Mouse (Mus musculus) lung, postnatal 14 days (tissue): ENCODE measurements around the gene Otc.

Experiments used
- DNase-seq: peaks from one replicate; pipeline ENCODE4 v3.0.0; 2021

Gene Otc

DNA sequence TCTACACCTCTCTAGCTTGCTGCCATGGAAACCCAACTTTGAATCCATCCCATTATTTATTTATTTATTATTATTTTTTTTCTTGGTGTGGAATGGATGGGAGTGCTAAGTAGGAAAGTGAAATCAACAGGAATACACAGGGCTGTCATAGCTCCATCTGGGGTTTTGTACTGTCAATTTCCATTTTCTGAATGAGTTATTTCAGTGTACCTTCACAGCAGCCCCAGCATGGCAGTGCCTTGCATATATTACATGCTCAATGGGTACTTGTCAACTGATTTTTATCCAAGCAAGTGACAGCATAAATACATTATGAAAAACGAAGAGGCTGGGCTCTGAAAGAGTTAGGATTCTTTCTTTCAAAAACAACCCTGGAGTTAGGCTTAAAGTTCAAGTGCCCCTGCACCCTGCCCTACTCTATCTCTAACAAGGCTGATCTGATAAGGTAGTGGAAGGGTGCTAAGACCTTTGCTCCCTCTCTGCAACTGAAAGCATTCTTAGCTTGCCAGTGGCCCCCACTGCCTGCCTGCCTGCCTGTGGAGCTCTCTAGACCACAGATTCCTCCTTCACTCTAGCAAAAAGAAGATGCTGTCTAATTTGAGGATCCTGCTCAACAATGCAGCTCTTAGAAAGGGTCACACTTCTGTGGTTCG lies at the start of gene Otc:
Otc (plus strand) TSS at position 454 of the 653 bp plus-strand sequence.
- no peak for DNase-seq

DNA sequence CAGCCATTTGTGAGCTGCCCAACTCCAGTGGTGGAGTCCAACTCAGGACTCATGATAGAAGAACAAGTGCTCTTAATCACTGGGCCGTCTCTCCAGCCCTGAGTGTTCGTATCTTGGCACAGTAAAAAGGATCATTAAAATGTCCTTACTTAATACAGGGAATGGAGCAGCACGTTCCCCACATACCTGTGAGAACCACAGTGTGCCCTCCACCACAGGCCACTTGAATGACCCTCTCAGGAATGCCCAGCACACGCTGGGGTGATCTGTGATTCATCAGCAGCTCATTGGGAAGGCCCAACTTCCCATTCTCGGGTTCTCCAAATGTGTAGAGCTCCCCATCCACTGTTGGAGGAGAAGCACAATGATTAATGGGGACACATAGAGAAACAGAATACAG lies 46.2 kb upstream of the Otc start:
- DNase-seq, result no peak

DNA sequence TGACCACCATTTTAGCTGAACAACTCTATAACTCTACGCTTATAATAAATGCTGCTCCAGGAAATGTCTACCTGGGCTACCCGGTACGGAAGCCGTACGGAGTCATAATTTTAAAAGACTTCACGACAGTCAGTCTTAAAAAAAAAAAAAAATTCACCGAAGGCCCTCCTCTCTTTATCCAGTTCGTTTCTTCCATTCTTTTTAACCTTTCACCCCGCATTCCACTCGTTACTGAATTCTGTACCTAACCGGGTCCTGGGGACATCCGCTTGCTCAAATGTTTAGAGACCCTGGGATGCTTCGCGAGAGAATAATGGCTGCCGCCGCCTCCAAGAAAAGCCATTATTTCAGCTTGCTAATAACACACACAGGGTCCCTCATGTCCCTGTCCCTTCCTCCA lies 36.1 kb upstream of the Otc start:
- no peak for DNase-seq

DNA sequence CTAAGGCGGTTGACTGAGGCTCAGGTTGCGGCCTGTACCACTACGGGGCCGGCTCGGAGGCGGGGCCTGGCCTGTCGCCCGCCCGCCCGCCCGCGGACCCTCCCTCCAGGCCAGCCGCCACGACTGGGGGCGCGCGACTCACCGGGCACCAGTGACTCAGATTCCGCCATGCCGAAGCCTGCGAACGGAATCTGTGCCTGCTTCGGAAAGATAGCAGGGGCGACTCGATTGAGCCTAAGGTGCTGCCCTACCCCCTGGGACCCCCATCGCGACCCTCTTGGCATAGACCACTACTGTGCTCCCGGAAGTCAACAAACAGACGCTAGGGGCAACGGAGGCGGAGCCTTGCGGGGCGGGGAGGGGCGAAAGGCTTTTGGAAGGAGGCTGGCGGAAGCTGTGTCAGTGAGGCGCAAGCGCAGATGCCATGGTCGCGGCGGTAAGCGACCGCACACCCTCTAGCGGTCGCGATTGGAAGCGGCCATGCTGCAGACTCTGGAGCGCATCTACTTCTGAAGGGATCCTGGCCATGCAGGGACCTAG lies 35.6 kb upstream of the Otc start, which contains the start of gene Rpgr:
Rpgr (minus strand) TSS at position 511 of the 540 bp plus-strand sequence.
- DNase-seq, result peak; percentile 91

DNA sequence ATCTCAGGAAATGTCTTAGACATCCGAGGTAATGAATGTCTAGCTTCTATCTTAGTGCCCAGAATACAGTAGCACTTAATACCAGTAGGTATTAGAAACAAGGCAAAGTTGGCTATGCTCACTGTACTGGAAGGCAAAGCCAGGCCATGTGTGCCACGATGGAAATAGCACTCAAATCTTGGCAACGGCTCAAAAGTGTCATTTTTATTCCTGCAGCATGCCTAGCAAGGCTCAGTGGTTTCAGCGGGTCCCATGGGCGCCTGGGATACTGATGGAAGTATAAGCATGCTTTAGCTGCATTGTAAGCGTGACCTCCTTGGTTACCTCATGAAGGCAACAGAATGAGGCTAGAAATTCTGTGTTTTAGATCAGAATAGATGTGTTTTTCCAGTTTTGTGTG lies 32.8 kb upstream of the Otc start:
- no peak for DNase-seq

DNA sequence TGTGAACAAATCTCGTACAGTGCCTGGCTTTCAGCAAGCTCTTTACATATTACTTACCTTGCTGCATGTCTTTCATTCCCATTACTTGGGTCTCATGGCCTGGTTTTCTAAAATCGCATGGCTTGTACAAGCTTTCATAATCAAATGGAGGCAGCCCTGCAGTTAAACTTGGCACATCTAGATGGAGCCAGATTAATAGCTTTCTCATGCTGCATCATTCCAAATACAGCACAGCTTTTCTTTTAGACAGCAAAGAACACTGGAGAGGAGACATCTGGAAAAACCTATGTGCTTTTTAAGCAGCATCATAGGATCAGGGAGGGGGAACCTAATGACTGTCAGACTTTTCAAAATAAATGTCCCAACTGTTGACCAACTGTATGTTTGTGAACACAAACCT lies 19.1 kb upstream of the Otc start:
- DNase-seq, result no peak

DNA sequence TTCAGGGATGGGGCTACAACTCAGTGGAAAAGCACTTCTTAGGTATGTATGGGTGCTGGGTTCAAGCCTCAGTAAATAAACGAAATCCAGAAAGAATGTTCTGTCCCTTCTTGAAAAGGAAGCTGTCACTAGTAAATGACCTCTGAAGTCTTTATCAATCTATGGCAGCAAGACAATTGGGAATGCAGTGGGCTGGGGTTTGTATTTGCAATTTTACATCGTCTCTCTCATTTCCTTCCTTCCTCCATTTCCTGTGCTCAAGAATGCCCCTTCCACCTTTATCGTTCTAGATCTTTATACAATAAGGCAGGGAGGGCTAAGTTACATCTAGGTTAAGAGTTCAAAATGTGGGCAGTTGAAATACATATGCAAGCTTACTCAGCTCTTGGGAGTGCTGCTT lies 17.5 kb upstream of the Otc start:
- no peak for DNase-seq

- DNase-seq, result no peak
These were observed 12.6 kb upstream of the Otc start for GRCm38 (mm10) chrX:10239515-10239914.

GRCm38 (mm10) chrX:10243916-10244315 lies 8.2 kb upstream of the Otc start:
- DNase-seq, result no peak

DNA sequence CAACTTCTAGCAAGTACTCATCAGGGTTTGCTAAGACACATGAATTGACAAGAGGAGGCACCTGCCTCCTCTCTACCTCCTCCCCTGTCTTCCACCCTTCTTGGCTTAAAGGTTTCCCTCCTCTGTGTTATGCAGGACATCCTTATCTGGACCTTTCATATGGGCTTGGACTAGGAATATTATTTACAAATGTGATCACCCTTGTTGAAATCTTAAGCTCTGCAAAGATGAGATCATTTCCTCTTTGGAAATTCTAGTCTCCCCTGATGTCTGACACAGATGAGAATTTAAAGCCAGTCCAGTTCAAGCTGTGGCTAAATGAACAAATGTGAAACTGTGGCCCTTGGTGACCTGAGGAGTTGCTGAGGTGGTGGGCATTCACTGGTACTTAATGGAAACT lies 748 bp upstream of the Otc start:
- DNase-seq, result no peak

DNA sequence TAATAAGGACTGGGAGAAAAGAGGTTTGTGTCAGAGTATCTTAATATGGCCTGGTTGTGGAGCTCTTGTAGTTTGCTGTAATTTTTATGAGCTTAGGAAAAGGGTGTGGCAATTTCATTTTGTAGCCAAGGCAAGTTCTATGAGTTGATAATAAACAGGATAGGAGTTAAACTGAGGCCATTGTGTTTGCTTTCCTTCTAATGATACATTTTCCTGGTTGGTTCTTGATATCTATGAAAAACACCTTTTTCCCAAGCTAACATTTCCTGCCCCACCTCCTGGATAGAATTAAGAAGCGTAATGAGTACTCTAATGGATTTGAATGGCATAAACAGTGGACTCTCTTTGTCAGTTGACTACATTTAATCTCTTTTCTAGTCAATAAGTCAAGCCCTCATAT lies 5.7 kb downstream of the Otc start:
- DNase-seq, result no peak

- no peak for DNase-seq
These were observed 6.2 kb downstream of the Otc start for GRCm38 (mm10) chrX:10258260-10258659.

- no peak for DNase-seq
These were observed 16.2 kb downstream of the Otc start for GRCm38 (mm10) chrX:10268308-10268707.

- no peak for DNase-seq
These were observed 16.8 kb downstream of the Otc start for GRCm38 (mm10) chrX:10268761-10269437.

DNA sequence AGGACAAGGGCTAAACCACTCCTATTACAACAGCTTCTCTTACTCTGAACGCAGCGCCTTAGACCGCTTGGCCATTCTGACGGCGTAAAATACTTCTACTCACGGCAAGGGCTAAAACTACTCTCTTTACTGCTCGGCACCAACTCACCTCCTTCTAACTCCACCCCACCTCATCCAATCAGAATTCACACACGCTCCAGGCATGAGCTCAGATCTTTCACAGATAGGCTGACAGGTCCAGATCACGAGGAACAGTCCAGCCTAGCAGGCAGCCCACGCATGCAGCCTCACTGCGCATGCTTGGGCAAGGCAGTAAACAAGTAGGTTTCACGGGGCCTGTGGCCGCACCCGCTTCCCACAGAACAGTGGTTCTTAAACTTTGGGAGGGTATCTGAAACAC lies 45.2 kb downstream of the Otc start:
- no peak for DNase-seq

GRCm38 (mm10) chrX:10318176-10318575 lies 66.1 kb downstream of the Otc start:
- DNase-seq, result no peak

DNA sequence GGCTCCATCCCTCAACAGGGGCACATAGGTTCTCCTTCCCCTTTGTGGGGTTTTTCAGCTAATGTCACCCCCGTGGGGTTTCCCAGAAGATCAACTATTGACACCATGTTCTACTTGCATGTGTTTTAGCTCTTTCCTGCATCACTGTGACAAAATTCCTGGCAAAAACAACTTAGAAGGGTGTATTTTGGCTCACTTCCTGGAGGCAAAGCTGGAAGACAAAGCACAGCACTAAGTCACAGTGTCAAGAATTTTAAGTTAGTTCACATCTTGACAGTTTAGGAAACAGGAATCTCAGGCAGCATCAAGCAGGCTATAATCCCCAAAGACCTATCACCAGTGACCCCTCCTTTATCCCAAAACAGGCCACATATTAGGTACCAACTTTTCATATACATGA lies 78.1 kb downstream of the Otc start:
- DNase-seq, result no peak

DNA sequence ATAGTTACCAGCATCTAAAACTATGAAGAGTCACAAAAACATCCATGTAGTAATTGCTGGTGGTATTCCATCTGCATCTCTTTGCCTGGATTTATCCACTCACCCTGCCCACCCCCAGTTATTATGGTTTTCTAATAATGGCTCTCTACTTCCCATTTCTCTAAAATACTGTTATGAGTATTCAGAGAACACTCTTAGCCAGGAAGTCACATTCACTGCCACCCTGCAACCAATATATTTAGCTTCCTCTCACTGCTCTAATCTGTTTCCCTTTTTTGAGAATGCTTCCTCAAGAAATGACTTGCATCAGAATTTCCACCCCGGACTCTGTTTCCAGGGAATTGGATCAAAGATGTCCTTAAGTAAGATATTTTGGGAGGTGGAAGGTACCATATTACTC lies 79.6 kb downstream of the Otc start:
- DNase-seq, result no peak

DNA sequence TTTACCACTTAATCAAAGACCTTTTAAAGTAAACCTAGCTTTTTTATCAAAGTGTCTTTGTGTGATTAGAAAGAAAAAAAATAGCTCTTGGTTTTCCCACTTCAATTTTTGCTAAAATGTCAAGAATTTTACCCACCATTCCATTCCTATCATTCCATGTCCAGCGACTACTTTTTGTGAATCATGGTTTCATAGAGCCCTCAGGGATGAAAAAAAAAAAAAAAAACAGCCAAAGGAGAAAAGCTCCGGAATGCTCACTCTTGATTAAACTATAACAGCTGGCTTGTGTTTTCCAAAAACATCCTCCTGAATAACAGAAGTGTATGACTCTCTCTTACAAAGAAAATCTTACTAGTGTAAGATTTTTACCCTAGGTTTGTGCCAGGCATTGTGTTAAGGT lies 84.7 kb downstream of the Otc start:
- no peak for DNase-seq

GRCm38 (mm10) chrX:10355867-10356266 lies 103.8 kb downstream of the Otc start:
- no peak for DNase-seq
